Mouse (Mus musculus) hindbrain, embryonic 10.5 days (tissue): ENCODE results near the gene Hras. TPM values are rescaled to one million over a fixed set of nuclear protein-coding genes. Genes with fewer than 3 reads are reported as not detected.

Source experiments
- microRNA counts: library from miRNA; unstranded; fragments of <30 nt; microRNA quantifications from one replicate; lab custom pipeline; 2017
- polyA plus RNA-seq: library from polyadenylated mRNA; unstranded; fragments of >200 nt; fragmentation: Nextera tagmentation; extraction: Ambion mirVana; gene quantifications from 2 replicates; pipeline ENCODE4 v1.2.1, GENCODE M21; 2016

Hras gene
- polyA plus RNA-seq, 1 experiment from 2014 or later, result 115 TPM

MicroRNAs within 50 kb of the gene (microRNA counts, 519-probe panel; counts per million panel counts)
- microRNA mmu-miR-210 (lab: Ali Mortazavi, UCI), result 4,153 counts per million, percentile 89 among the panel's probes with 10 or more counts

Other genes starting within 250 kb of the Hras start
- gene Ifitm5, start 243.7 kb downstream of the Hras start, polyA plus RNA-seq, result 1.3 and 2.7 TPM in 2 replicates
- gene Gm45717, start 238.1 kb downstream of the Hras start, polyA plus RNA-seq, result 0.35 and 0.80 TPM in 2 replicates
- gene Ifitm2, start 238.0 kb downstream of the Hras start, polyA plus RNA-seq, result 388 and 494 TPM in 2 replicates
- gene Ifitm1, start 226.8 kb downstream of the Hras start, polyA plus RNA-seq, result 5.1 and 6.9 TPM in 2 replicates
- 21.0 and 23.9 TPM in 2 replicates for gene Ifitm3, start 183.2 kb downstream of the Hras start, polyA plus RNA-seq
- not detected in 2 replicates for gene Ifitm6, start 176.1 kb downstream of the Hras start, polyA plus RNA-seq
- not detected in 2 replicates for gene Gm17387, start 164.9 kb downstream of the Hras start, polyA plus RNA-seq
- 26.4 and 35.1 TPM in 2 replicates for gene B4galnt4, start 132.9 kb downstream of the Hras start, polyA plus RNA-seq
- 5.1 and 5.2 TPM in 2 replicates for gene Pkp3, start 115.8 kb downstream of the Hras start, polyA plus RNA-seq
- 1.9 and 2.7 TPM in 2 replicates for gene Sigirr, start 93.4 kb downstream of the Hras start, polyA plus RNA-seq
- gene Ano9, start 76.2 kb downstream of the Hras start, polyA plus RNA-seq, result 0.20 and 1.6 TPM in 2 replicates
- gene Ptdss2, start 71.6 kb downstream of the Hras start, polyA plus RNA-seq, result 80.1 and 80.2 TPM in 2 replicates
- gene Rnh1, start 21.1 kb downstream of the Hras start, polyA plus RNA-seq, result 68.4 and 72.4 TPM in 2 replicates
- 14.9 and 17.3 TPM in 2 replicates for gene Lrrc56, start 152 bp upstream of the Hras start, polyA plus RNA-seq
- gene Lmntd2, start 20.1 kb upstream of the Hras start, polyA plus RNA-seq, result 3.9 and 4.0 TPM in 2 replicates
- 58.5 and 59.0 TPM in 2 replicates for gene Rassf7, start 21.9 kb upstream of the Hras start, polyA plus RNA-seq
- 106 and 108 TPM in 2 replicates for gene Phrf1, start 34.8 kb upstream of the Hras start, polyA plus RNA-seq
- gene Irf7, start 72.5 kb upstream of the Hras start, polyA plus RNA-seq, result 1.0 and 1.2 TPM in 2 replicates
- 0.32 TPM in 1 of 2 replicates, not detected in the other for gene Cdhr5, start 82.8 kb upstream of the Hras start, polyA plus RNA-seq
- gene Sct, start 85.1 kb upstream of the Hras start, polyA plus RNA-seq, result 8.2 and 12.3 TPM in 2 replicates
- gene Drd4, start 98.0 kb upstream of the Hras start, polyA plus RNA-seq, result 0.34 and 0.35 TPM in 2 replicates
- gene Deaf1, start 133.7 kb upstream of the Hras start, polyA plus RNA-seq, result 56.8 and 71.6 TPM in 2 replicates
- 53.7 and 57.8 TPM in 2 replicates for gene Tmem80, start 133.7 kb upstream of the Hras start, polyA plus RNA-seq
- 6.7 and 6.8 TPM in 2 replicates for gene Eps8l2, start 144.9 kb upstream of the Hras start, polyA plus RNA-seq
- gene Taldo1, start 198.2 kb upstream of the Hras start, polyA plus RNA-seq, result 336 and 378 TPM in 2 replicates
- 45.2 and 49.4 TPM in 2 replicates for gene Gatd1, start 220.1 kb upstream of the Hras start, polyA plus RNA-seq
- 11.5 and 21.9 TPM in 2 replicates for gene Cend1, start 235.5 kb upstream of the Hras start, polyA plus RNA-seq
- 45.9 and 55.6 TPM in 2 replicates for gene Slc25a22, start 243.9 kb upstream of the Hras start, polyA plus RNA-seq